Mouse (Mus musculus) myocyte (in vitro differentiated cells): ENCODE measurements at regions not wholly inside any gene's neighbourhood (a gene's known extent, or its start where the extent isn't known, plus 50 kb on each side); places are given as distances from the start of the nearest gene placed in this dataset.

Source experiments
- H3K27me3 ChIP-seq: one replicate; pipeline ENCODE4 v1.6.1; 2011; ENCODE audit not compliant: control insufficient read depth, insufficient read depth, insufficient read length
- H3K36me3 ChIP-seq: one replicate; pipeline ENCODE4 v1.6.1; 2011; ENCODE audit not compliant: control insufficient read depth, insufficient read depth
- H3K4me2 ChIP-seq: one replicate; pipeline ENCODE4 v1.6.1; 2011; ENCODE audit warnings: low read depth, control low read depth
- H3K4me3 ChIP-seq: one replicate; pipeline ENCODE4 v1.5.1; 2011; ENCODE audit warnings: mild to moderate bottlenecking, control low read depth, moderate library complexity
- H3K79me2 ChIP-seq: one replicate; pipeline ENCODE4 v1.6.1; 2011; ENCODE audit not compliant: control insufficient read depth, insufficient read depth
- H3ac ChIP-seq: one replicate; pipeline ENCODE4 v1.6.1; 2011; ENCODE audit not compliant: control insufficient read depth, insufficient read length
- CEBPB ChIP-seq: IDR thresholded peaks from 2 replicates; pipeline ENCODE4 v1.6.1; 2011; ENCODE audit warnings: mild to moderate bottlenecking, moderate library complexity; ENCODE audit not compliant: poor library complexity, insufficient read depth, severe bottlenecking
- E2F4 ChIP-seq: IDR thresholded peaks from one replicate; pipeline ENCODE4 v1.6.1; 2011; ENCODE audit warnings: mild to moderate bottlenecking, control low read depth, moderate library complexity; ENCODE audit not compliant: insufficient read depth
- MAX ChIP-seq: IDR thresholded peaks from one replicate; pipeline ENCODE4 v1.6.1; 2011; ENCODE audit warnings: low read depth, mild to moderate bottlenecking, control low read depth
- MYOD1 ChIP-seq, 3 experiments: IDR thresholded peaks; one replicate each; pipeline ENCODE4 v1.6.1; 2011; ENCODE audit warnings: control low read depth in 2 of 3, low read depth in 2 of 3, mild to moderate bottlenecking in 2 of 3, moderate library complexity in 1 of 3; ENCODE audit not compliant: insufficient read length in 2 of 3, control insufficient read depth in 1 of 3
- MYOG ChIP-seq, 3 experiments: IDR thresholded peaks; one replicate each; pipeline ENCODE4 v1.6.1; 2011; ENCODE audit warnings: control low read depth in 2 of 3, low read depth in 2 of 3, mild to moderate bottlenecking in 2 of 3; ENCODE audit not compliant: insufficient read length in 2 of 3, control insufficient read depth in 1 of 3, insufficient read depth in 1 of 3
- POLR2A ChIP-seq: IDR thresholded peaks from one replicate; pipeline ENCODE4 v1.6.1; 2011; ENCODE audit warnings: low read depth, mild to moderate bottlenecking, control low read depth, moderate library complexity; ENCODE audit not compliant: insufficient read length
- POLR2AphosphoS2 ChIP-seq: IDR thresholded peaks from one replicate; pipeline ENCODE4 v1.6.1; 2011; ENCODE audit warnings: low read depth, control low read depth; ENCODE audit not compliant: insufficient read length
- REST ChIP-seq: IDR thresholded peaks from one replicate; pipeline ENCODE4 v1.6.1; 2011; ENCODE audit warnings: mild to moderate bottlenecking, control low read depth, moderate library complexity; ENCODE audit not compliant: insufficient read depth, insufficient read length
- SRF ChIP-seq: IDR thresholded peaks from one replicate; pipeline ENCODE4 v1.6.1; 2011; ENCODE audit warnings: low read depth; ENCODE audit not compliant: control insufficient read depth, insufficient read length
- TCF12 ChIP-seq: IDR thresholded peaks from one replicate; pipeline ENCODE4 v1.6.1; 2011; ENCODE audit warnings: mild to moderate bottlenecking, control low read depth; ENCODE audit not compliant: poor library complexity, insufficient read depth, severe bottlenecking
- TCF3 ChIP-seq: IDR thresholded peaks from one replicate; pipeline ENCODE4 v1.6.1; 2011; ENCODE audit warnings: low read depth, control low read depth; ENCODE audit not compliant: insufficient read length
- USF1 ChIP-seq: IDR thresholded peaks from one replicate; pipeline ENCODE4 v1.6.1; 2011; ENCODE audit warnings: low read depth, mild to moderate bottlenecking, control low read depth, moderate library complexity

DNA sequence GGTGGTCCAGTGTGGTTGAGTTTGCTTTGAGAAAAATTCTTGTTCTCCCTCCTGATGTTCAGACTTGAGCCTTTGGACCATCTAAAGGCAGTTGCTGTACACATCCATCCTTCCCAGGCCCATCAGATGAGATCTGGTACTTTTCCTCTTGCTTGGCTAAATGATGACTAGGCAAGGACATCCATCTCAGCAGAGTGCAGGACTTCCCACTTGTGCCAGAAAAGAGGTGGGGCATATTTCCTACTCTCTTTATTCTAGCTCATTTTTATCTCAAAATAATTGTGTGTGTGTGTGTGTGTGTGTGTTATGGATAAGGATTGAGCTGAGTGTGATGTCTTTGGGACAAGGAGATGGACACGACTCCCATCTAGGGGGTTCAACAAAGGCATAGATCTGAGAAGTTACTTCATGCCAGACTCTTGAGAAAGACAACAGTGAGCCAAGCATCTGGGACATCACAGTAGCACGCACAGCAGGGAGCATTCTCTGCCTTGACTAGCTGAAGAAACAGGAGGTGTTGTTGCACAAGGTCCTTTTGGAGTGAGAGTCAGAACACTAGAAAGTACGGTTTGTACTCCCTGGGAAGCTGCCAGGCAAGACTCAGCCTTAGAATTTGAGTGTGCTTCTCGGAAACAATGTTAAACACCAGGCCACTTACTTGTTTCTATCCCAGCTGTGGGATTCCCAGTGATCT lies 177.8 kb upstream of the Tgfbr2 start:
- H3K36me3 ChIP-seq: no peaks in the 10 kb centered on the region
- TF ChIP-seq USF1 (no peak), MYOD1 (IDR thresholded peaks at IDR 0.05; ENCODE audit: control insufficient read depth in 1 of 3, insufficient read length in 2 of 3, low read depth in 2 of 3) (no peak), POLR2A (no peak), E2F4 (no peak), SRF (no peak), REST (no peak), TCF12 (no peak), TCF3 (no peak), MYOG (IDR thresholded peaks at IDR 0.05; ENCODE audit: control insufficient read depth in 1 of 3, insufficient read depth in 1 of 3, insufficient read length in 2 of 3, low read depth in 2 of 3) (no peak), CEBPB (no peak), POLR2AphosphoS2 (no peak), MAX (no peak)
- no peaks in the 10 kb centered on the region for H3K79me2 ChIP-seq
- H3K27me3 ChIP-seq: no peaks in the 10 kb centered on the region
- H3K4me3 ChIP-seq: no peak overlapping the region
- no peak overlapping the region for H3K4me2 ChIP-seq
- no peak overlapping the region for H3ac ChIP-seq

GRCm38 (mm10) chr9:116350804-116351547 lies 175.8 kb upstream of the Tgfbr2 start:
- Histone ChIP-seq H3K79me2 (no peaks in the 10 kb centered on the region), H3ac (no peak overlapping the region), H3K4me3 (no peak overlapping the region), H3K27me3 (no peaks in the 10 kb centered on the region), H3K36me3 (no peaks in the 10 kb centered on the region), H3K4me2 (no peak overlapping the region)
- TF ChIP-seq TCF12 (no peak), MYOD1 (IDR thresholded peaks at IDR 0.05; ENCODE audit: control insufficient read depth in 1 of 3, insufficient read length in 2 of 3, low read depth in 2 of 3) (no peak), POLR2AphosphoS2 (no peak), MYOG (IDR thresholded peaks at IDR 0.05; ENCODE audit: control insufficient read depth in 1 of 3, insufficient read depth in 1 of 3, insufficient read length in 2 of 3, low read depth in 2 of 3) (no peak), REST (no peak), POLR2A (no peak), SRF (no peak), E2F4 (no peak), MAX (no peak), TCF3 (no peak), CEBPB (no peak), USF1 (no peak)

DNA sequence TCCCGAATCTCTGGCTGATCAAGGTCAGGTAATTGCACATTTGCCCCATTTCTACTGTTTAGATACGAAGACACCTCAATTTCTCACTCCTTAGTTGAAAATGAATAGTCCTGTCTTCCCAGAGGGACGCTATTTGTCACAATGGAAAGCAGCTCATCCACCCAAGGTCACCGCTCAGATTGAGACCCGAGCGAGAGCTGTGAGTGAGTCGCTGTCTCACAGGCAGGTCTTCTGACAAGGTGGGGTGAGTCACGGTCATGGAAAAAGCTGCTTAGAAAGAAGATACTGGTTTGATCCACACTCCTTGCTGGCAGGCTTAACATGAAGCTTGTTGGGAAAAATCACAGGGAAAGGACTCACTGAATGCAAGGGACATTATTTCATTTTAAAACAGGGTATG lies 171.9 kb upstream of the Tgfbr2 start:
- no peak for TF ChIP-seq TCF12
- TF ChIP-seq MAX: no peak
- no peak for TF ChIP-seq SRF
- TF ChIP-seq POLR2A: no peak
- no peak for TF ChIP-seq REST
- no peak for TF ChIP-seq CEBPB
- no peak for TF ChIP-seq TCF3
- no peak overlapping the region for H3ac ChIP-seq
- no peaks in the 10 kb centered on the region for H3K36me3 ChIP-seq
- H3K4me3 ChIP-seq: no peak overlapping the region
- H3K79me2 ChIP-seq: no peaks in the 10 kb centered on the region
- H3K4me2 ChIP-seq: no peak overlapping the region
- H3K27me3 ChIP-seq: no peaks in the 10 kb centered on the region

- no peaks in the 10 kb centered on the region for H3K27me3 ChIP-seq
- H3K36me3 ChIP-seq: no peaks in the 10 kb centered on the region
- no peak overlapping the region for H3ac ChIP-seq
- no peaks in the 10 kb centered on the region for H3K79me2 ChIP-seq
- no peak overlapping the region for H3K4me3 ChIP-seq
- no peak overlapping the region for H3K4me2 ChIP-seq
- TF ChIP-seq CEBPB (no peak), POLR2AphosphoS2 (no peak), MAX (no peak), E2F4 (no peak), USF1 (no peak), TCF12 (no peak), MYOG (IDR thresholded peaks at IDR 0.05; ENCODE audit: control insufficient read depth in 1 of 3, insufficient read depth in 1 of 3, insufficient read length in 2 of 3, low read depth in 2 of 3) (no peak), MYOD1 (IDR thresholded peaks at IDR 0.05; ENCODE audit: control insufficient read depth in 1 of 3, insufficient read length in 2 of 3, low read depth in 2 of 3) (no peak), SRF (no peak), POLR2A (no peak), TCF3 (no peak), REST (no peak)
Observed at GRCm38 (mm10) chr9:116346495-116346894, 171.3 kb upstream of the Tgfbr2 start.

- TF ChIP-seq REST (no peak), MAX (no peak), MYOD1 (IDR thresholded peaks at IDR 0.05; ENCODE audit: control insufficient read depth in 1 of 3, insufficient read length in 2 of 3, low read depth in 2 of 3) (no peak), POLR2AphosphoS2 (no peak), CEBPB (no peak), POLR2A (no peak), SRF (no peak), TCF12 (no peak), MYOG (IDR thresholded peaks at IDR 0.05; ENCODE audit: control insufficient read depth in 1 of 3, insufficient read depth in 1 of 3, insufficient read length in 2 of 3, low read depth in 2 of 3) (no peak), TCF3 (no peak), USF1 (no peak), E2F4 (no peak)
- no peaks in the 10 kb centered on the region for H3K79me2 ChIP-seq
- peak overlapping the region; percentile 45 for H3K4me2 ChIP-seq
- no peak overlapping the region for H3ac ChIP-seq
- no peak overlapping the region for H3K4me3 ChIP-seq
- no peaks in the 10 kb centered on the region for H3K36me3 ChIP-seq
- no peaks in the 10 kb centered on the region for H3K27me3 ChIP-seq
Observed at GRCm38 (mm10) chr9:116343086-116343481, 167.9 kb upstream of the Tgfbr2 start.
